In the genomic region with DNA sequence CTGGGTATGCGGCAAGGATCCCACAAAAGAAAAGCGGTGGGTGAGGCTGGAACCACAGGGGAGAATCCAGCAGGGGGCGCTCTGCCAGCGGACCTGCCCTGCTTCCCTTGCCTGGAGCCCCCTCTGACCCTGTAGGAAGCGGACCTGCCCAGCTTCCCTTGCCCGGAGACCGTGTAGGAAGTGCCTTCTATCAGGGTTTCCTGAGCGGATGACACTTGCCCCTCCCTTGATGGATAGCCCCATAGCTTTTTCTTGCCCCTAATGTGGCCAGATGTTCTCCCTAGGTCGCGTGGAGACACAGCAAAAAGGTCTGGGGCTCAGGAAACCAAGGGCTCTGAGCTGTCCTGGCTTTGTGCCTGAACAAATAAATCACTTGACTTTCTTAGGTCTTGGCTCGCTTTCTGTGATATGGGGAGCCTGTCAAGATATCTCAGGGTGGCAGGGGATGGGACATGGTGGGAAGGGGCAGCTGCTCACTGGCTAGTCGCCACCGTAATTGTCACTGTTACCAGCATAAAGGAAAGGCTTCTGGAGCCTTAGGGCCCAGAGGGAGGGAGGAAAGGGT, we compare ENCODE assay signal across 8 mouse cellular contexts. TPM values are rescaled to one million over a fixed set of nuclear protein-coding genes. Genes with fewer than 3 reads are reported as not detected.
A peak's percentile ranks its signal among the peaks of the same experiment; 100 is the strongest.
DNase-seq lines count a peak whose midpoint lies in the region; ATAC-seq and TF ChIP-seq lines count a peak whose summit lies in the region.

No protein-coding gene starts in this region.

- TF ChIP-seq CTCF in CH12.LX (conservative IDR thresholded peaks at IDR 0.05 in 1 of 2, IDR thresholded peaks at IDR 0.05 in 1 of 2; ENCODE audit: low read depth in 2 of 2, low read length in 2 of 2) = peak; percentile 9 to 68; a peak in 2 of 4 replicates

- no peak for TF ChIP-seq RAD21 in CH12.LX (IDR thresholded peaks at IDR 0.05; ENCODE audit: low read depth, low read length)

- no peak for TF ChIP-seq EP300 in CH12.LX (IDR thresholded peaks at IDR 0.05; ENCODE audit: low read length)

- in situ Hi-C loops in CH12.LX (cut with MboI; ENCODE audit: low pct_ligation_motif_present, low pct_unique_long_range_greater_than_20kb, low sequenced_read_pairs) = no loop called here

- ATAC-seq in embryonic facial prominence, embryonic 12.5 days (ENCODE audit: insufficient number of reproducible peaks, insufficient read depth, low FRiP score, low TSS enrichment) = peak; percentile 71; the same call in 1 of the 2 replicates
- peak; percentile 79 for ATAC-seq in heart, embryonic 11.5 days (replicated peaks; ENCODE audit: insufficient number of reproducible peaks, low FRiP score, low TSS enrichment)
- ATAC-seq in liver, embryonic 15.5 days (ENCODE audit: insufficient read depth) = peak; percentile 56
- ATAC-seq in neural tube, embryonic 11.5 days (ENCODE audit: insufficient read depth, low FRiP score, low TSS enrichment) = peak; percentile 44

- H3K27ac ChIP-seq in CH12.LX (ENCODE audit: insufficient read depth, low read depth) = no peak overlapping the region
- peak overlapping the region; percentile 93 for H3K27ac ChIP-seq in embryonic facial prominence, embryonic 12.5 days
- peak overlapping the region; percentile 84 for H3K27ac ChIP-seq in heart, embryonic 11.5 days (ENCODE audit: low read depth, low read length)
- peak overlapping the region; percentile 29; the same call in 1 of the 2 replicates for H3K27ac ChIP-seq in liver, embryonic 15.5 days (replicated peaks)
- peak overlapping the region; percentile 71 for H3K27ac ChIP-seq in neural tube, embryonic 11.5 days (ENCODE audit: low read depth, low read length)

- no peaks in the 10 kb centered on the region for H3K9me3 ChIP-seq in CH12.LX (replicated peaks; ENCODE audit: low read length)
- H3K9me3 ChIP-seq in embryonic facial prominence, embryonic 12.5 days = no peaks in the 10 kb centered on the region
- H3K9me3 ChIP-seq in heart, embryonic 11.5 days (replicated peaks; ENCODE audit: control insufficient read depth, low read length) = no peaks in the 10 kb centered on the region
- H3K9me3 ChIP-seq in liver, embryonic 15.5 days (replicated peaks) = no peaks in the 10 kb centered on the region
- H3K9me3 ChIP-seq in neural tube, embryonic 11.5 days (ENCODE audit: control insufficient read depth, low read length) = no peaks in the 10 kb centered on the region

- H3K4me2 ChIP-seq in CH12.LX (ENCODE audit: insufficient read depth, low read depth, poor library complexity, severe bottlenecking) = no peak overlapping the region
- peak overlapping the region; percentile 40 for H3K4me2 ChIP-seq in embryonic facial prominence, embryonic 12.5 days (replicated peaks)
- H3K4me2 ChIP-seq in heart, embryonic 11.5 days = peak overlapping the region; percentile 64
- peak overlapping the region; percentile 35 for H3K4me2 ChIP-seq in liver, embryonic 15.5 days
- peak overlapping the region; percentile 40 for H3K4me2 ChIP-seq in neural tube, embryonic 11.5 days (ENCODE audit: low read depth)

- TF ChIP-seq POLR2A in CH12.LX (IDR thresholded peaks at IDR 0.05; ENCODE audit: low read depth, low read length) = no peak

- peaks cover 79% of the 10 kb centered on the region for H3K27me3 ChIP-seq in CH12.LX (replicated peaks)
- no peaks in the 10 kb centered on the region for H3K27me3 ChIP-seq in embryonic facial prominence, embryonic 12.5 days
- no peaks in the 10 kb centered on the region for H3K27me3 ChIP-seq in heart, embryonic 11.5 days (ENCODE audit: control insufficient read depth, insufficient read depth, low read length)
- peaks cover 16% of the 10 kb centered on the region for H3K27me3 ChIP-seq in liver, embryonic 15.5 days
- no peaks in the 10 kb centered on the region for H3K27me3 ChIP-seq in neural tube, embryonic 11.5 days (ENCODE audit: control insufficient read depth, insufficient read depth, low read length)

- no peak overlapping the region for H3K4me3 ChIP-seq in CH12.LX (replicated peaks in 1 of 3; ENCODE audit: low read depth in 2 of 3, low read length in 2 of 3, poor library complexity in 1 of 3)
- H3K4me3 ChIP-seq in embryonic facial prominence, embryonic 12.5 days = peak overlapping the region; percentile 14; the same call in 1 of the 2 replicates
- H3K4me3 ChIP-seq in heart, embryonic 11.5 days (ENCODE audit: low read depth, low read length) = peak overlapping the region; percentile 29
- no peak overlapping the region for H3K4me3 ChIP-seq in liver, embryonic 15.5 days (replicated peaks)
- no peak overlapping the region for H3K4me3 ChIP-seq in neural tube, embryonic 11.5 days (ENCODE audit: low read depth, low read length)

- no peak overlapping the region for H3K9ac ChIP-seq in CH12.LX (ENCODE audit: insufficient read depth, low read depth)
- H3K9ac ChIP-seq in embryonic facial prominence, embryonic 12.5 days = peak overlapping the region; percentile 43; the same call in 1 of the 2 replicates
- H3K9ac ChIP-seq in heart, embryonic 11.5 days (ENCODE audit: low read depth, low read length) = peak overlapping the region; percentile 61
- H3K9ac ChIP-seq in liver, embryonic 15.5 days = no peak overlapping the region
- peak overlapping the region; percentile 56 for H3K9ac ChIP-seq in neural tube, embryonic 11.5 days (ENCODE audit: low read length)

- no peak for DNase-seq in CH12.LX (ENCODE audit: extremely low read depth)
- peak; percentile 83 to 90 for DNase-seq in adrenal gland, postnatal 36 days
- peak; percentile 77 to 81 for DNase-seq in kidney, adult 8-10 months
- DNase-seq in neural tube, embryonic 11.5 days (ENCODE audit: low spot score) = peak; percentile 86
- DNase-seq in urinary bladder, adult 2 months (ENCODE audit: low spot score) = peak; percentile 51

- H3K36me3 ChIP-seq in CH12.LX (replicated peaks in 1 of 2; ENCODE audit: control insufficient read depth in 1 of 2, insufficient read depth in 1 of 2, low read length in 1 of 2) = no peaks in the 10 kb centered on the region
- H3K36me3 ChIP-seq in embryonic facial prominence, embryonic 12.5 days = no peaks in the 10 kb centered on the region
- H3K36me3 ChIP-seq in heart, embryonic 11.5 days (ENCODE audit: control insufficient read depth, insufficient read depth, low read length) = no peaks in the 10 kb centered on the region
- no peaks in the 10 kb centered on the region for H3K36me3 ChIP-seq in liver, embryonic 15.5 days (replicated peaks)
- H3K36me3 ChIP-seq in neural tube, embryonic 11.5 days (ENCODE audit: control insufficient read depth, insufficient read depth, low read length) = no peaks in the 10 kb centered on the region

- dilution Hi-C loops in CH12.LX (cut with MboI; ENCODE audit: extremely low pct_ligation_motif_present, extremely low pct_unique_long_range_greater_than_20kb, low sequenced_read_pairs) = no loop called here

- H3K4me1 ChIP-seq in CH12.LX (ENCODE audit: control insufficient read depth in 1 of 2, insufficient read depth in 2 of 2) = no peaks in the 10 kb centered on the region
- H3K4me1 ChIP-seq in embryonic facial prominence, embryonic 12.5 days = peaks cover 33% of the 10 kb centered on the region
- H3K4me1 ChIP-seq in heart, embryonic 11.5 days (ENCODE audit: control insufficient read depth, insufficient read depth, low read length) = peaks cover 26% of the 10 kb centered on the region
- H3K4me1 ChIP-seq in liver, embryonic 15.5 days (replicated peaks) = peaks cover 27% of the 10 kb centered on the region; the same call in 1 of the 2 replicates
- peaks cover 24% of the 10 kb centered on the region for H3K4me1 ChIP-seq in neural tube, embryonic 11.5 days (ENCODE audit: control insufficient read depth, insufficient read depth, low read length)

- WGBS in embryonic facial prominence, embryonic 12.5 days = 6% methylated on average over 13 of the region's 13 CpGs
- 6% methylated on average over 13 of the region's 13 CpGs for WGBS in heart, embryonic 11.5 days (ENCODE audit: insufficient replicate concordance)
- WGBS in liver, embryonic 15.5 days (ENCODE audit: insufficient replicate concordance) = 4% methylated on average over 13 of the region's 13 CpGs
- WGBS in neural tube, embryonic 11.5 days = 5% methylated on average over 13 of the region's 13 CpGs

- H3K79me2 ChIP-seq in CH12.LX (replicated peaks; ENCODE audit: control insufficient read depth, extremely low read depth, insufficient read depth, poor library complexity, severe bottlenecking) = no peaks in the 10 kb centered on the region

TF ChIP-seq in CH12.LX, 34 proteins besides CTCF, POLR2A, EP300 and RAD21:
- TF ChIP-seq SMC3 (IDR thresholded peaks at IDR 0.05; ENCODE audit: low read depth, low read length) (peak; percentile 30; the same call in 1 of the 2 replicates), ZC3H11A (IDR thresholded peaks at IDR 0.05; ENCODE audit: low read depth, low read length) (no peak), PAX5 (IDR thresholded peaks at IDR 0.05; ENCODE audit: low read length) (no peak), E2F4 (IDR thresholded peaks at IDR 0.05; ENCODE audit: insufficient replicate concordance, low read depth, low read length) (no peak), USF2 (conservative IDR thresholded peaks at IDR 0.05; ENCODE audit: low read depth, low read length) (no peak)

RNA-seq across cellular contexts. Expression of gene Rbfox2, which starts 36.8 kb away (rescaled TPM):
- total RNA-seq in CH12.LX (2012; rRNA removed) (0.59 and 0.89 TPM in 2 replicates), CH12.LX (2014; rRNA removed) (not detected in 2 replicates)
- polyA plus RNA-seq in CH12.LX (2012; ENCODE audit: insufficient read length, low read depth) = not detected in 2 replicates
- total RNA-seq in adrenal gland, postnatal 36 days (2021) = 10 to 100 TPM; 54.4 to 64.7 TPM
- polyA plus RNA-seq in embryonic facial prominence, embryonic 12.5 days (2016; fragmentation: Nextera tagmentation; extraction: Ambion mirVana) = 96.4 and 96.9 TPM in 2 replicates
- polyA plus RNA-seq in heart, embryonic 11.5 days (2014; fragmentation: Nextera tagmentation; extraction: Ambion mirVana) = 81.1 and 81.5 TPM in 2 replicates
- 9.8 and 10.8 TPM in 2 replicates for polyA plus RNA-seq in liver, embryonic 15.5 days (2015; fragmentation: Nextera tagmentation; extraction: Ambion mirVana)
- 123 and 125 TPM in 2 replicates for polyA plus RNA-seq in neural tube, embryonic 11.5 days (2014; fragmentation: Nextera tagmentation; extraction: Ambion mirVana)
- 93.7 and 115 TPM in 2 replicates for polyA plus RNA-seq in urinary bladder, adult 2 months (2012; rRNA removed)

RNA-seq across cellular contexts. Expression of gene Apol7a, which starts 55.3 kb away (rescaled TPM):
- total RNA-seq in CH12.LX (2012; rRNA removed) = not detected in 2 replicates
- total RNA-seq in CH12.LX (2014; rRNA removed) = not detected in 2 replicates
- polyA plus RNA-seq in CH12.LX (2012; ENCODE audit: insufficient read length, low read depth) = not detected in 2 replicates
- total RNA-seq in adrenal gland, postnatal 36 days (2021) = not detected
- polyA plus RNA-seq in embryonic facial prominence, embryonic 12.5 days (2016; fragmentation: Nextera tagmentation; extraction: Ambion mirVana) = not detected in 2 replicates
- 0.13 TPM in 1 of 2 replicates, not detected in the other for polyA plus RNA-seq in heart, embryonic 11.5 days (2014; fragmentation: Nextera tagmentation; extraction: Ambion mirVana)
- 1.8 and 2.6 TPM in 2 replicates for polyA plus RNA-seq in liver, embryonic 15.5 days (2015; fragmentation: Nextera tagmentation; extraction: Ambion mirVana)
- polyA plus RNA-seq in neural tube, embryonic 11.5 days (2014; fragmentation: Nextera tagmentation; extraction: Ambion mirVana) = not detected in 2 replicates
- polyA plus RNA-seq in urinary bladder, adult 2 months (2012; rRNA removed) = 1.8 and 2.8 TPM in 2 replicates

Comparison
In these comparisons a context has a peak if more than half of its experiments do, and no peak if none do; other contexts are left out.
1. H3K4me3 ChIP-seq: peak in embryonic facial prominence, embryonic 12.5 days (single experiment) and heart, embryonic 11.5 days (single experiment); none in CH12.LX (0 of 3), liver, embryonic 15.5 days (single experiment) and neural tube, embryonic 11.5 days (single experiment).
2. H3K9ac ChIP-seq: peak in embryonic facial prominence, embryonic 12.5 days (single experiment), heart, embryonic 11.5 days (single experiment) and neural tube, embryonic 11.5 days (single experiment); none in CH12.LX (single experiment) and liver, embryonic 15.5 days (single experiment).
3. Peak in every context shown above with its lines, with median percentiles within 50 percentile points of each other: ATAC-seq.